Mouse (Mus musculus) hindbrain, embryonic 10.5 days (tissue): Measurements from ENCODE around the gene Col15a1. TPM values are rescaled to one million over a fixed set of nuclear protein-coding genes. Genes with fewer than 3 reads are reported as not detected.

ENCODE experiments used
- DNase-seq: peaks from one replicate; pipeline ENCODE4 v3.0.0-alpha.2; 2017; ENCODE audit warnings: low spot score
- H3K27ac ChIP-seq: fragments of 300-500 bp; sonication (generic); 2 replicates; pipeline ENCODE4 v1.5.1; 2016; ENCODE audit warnings: mild to moderate bottlenecking, moderate library complexity
- H3K27me3 ChIP-seq: fragments of 300-500 bp; sonication (generic); 2 replicates; pipeline ENCODE4 v1.6.1; 2016; ENCODE audit warnings: mild to moderate bottlenecking; ENCODE audit not compliant: poor library complexity, insufficient read depth, severe bottlenecking
- H3K36me3 ChIP-seq: fragments of 300-500 bp; sonication (generic); 2 replicates; pipeline ENCODE4 v1.6.1; 2016; ENCODE audit warnings: mild to moderate bottlenecking, moderate library complexity
- H3K4me1 ChIP-seq: fragments of 300-500 bp; sonication (generic); replicated peaks from 2 replicates; pipeline ENCODE4 v1.6.1; 2016; ENCODE audit warnings: mild to moderate bottlenecking
- H3K4me3 ChIP-seq: fragments of 300-500 bp; sonication (generic); 2 replicates; pipeline ENCODE4 v1.5.1; 2016; ENCODE audit warnings: mild to moderate bottlenecking, moderate library complexity
- H3K9me3 ChIP-seq: fragments of 300-500 bp; sonication (generic); 2 replicates; pipeline ENCODE4 v1.6.1; 2016; ENCODE audit warnings: mild to moderate bottlenecking, moderate library complexity
- WGBS: fragments of 180-500 bp; shearing (Covaris S2); methylation state at CpG from one replicate; pipeline ENCODE4 v1.1.7; 2016; 5-methylcytosine and 5-hydroxymethylcytosine counted together
- polyA plus RNA-seq: library from polyadenylated mRNA; unstranded; fragments of >200 nt; fragmentation: Nextera tagmentation; extraction: Ambion mirVana; gene quantifications from 2 replicates; pipeline ENCODE4 v1.2.1, GENCODE M21; 2016

The Col15a1 gene
- polyA plus RNA-seq, 1 experiment from 2014 or later: 4.7 TPM

DNA sequence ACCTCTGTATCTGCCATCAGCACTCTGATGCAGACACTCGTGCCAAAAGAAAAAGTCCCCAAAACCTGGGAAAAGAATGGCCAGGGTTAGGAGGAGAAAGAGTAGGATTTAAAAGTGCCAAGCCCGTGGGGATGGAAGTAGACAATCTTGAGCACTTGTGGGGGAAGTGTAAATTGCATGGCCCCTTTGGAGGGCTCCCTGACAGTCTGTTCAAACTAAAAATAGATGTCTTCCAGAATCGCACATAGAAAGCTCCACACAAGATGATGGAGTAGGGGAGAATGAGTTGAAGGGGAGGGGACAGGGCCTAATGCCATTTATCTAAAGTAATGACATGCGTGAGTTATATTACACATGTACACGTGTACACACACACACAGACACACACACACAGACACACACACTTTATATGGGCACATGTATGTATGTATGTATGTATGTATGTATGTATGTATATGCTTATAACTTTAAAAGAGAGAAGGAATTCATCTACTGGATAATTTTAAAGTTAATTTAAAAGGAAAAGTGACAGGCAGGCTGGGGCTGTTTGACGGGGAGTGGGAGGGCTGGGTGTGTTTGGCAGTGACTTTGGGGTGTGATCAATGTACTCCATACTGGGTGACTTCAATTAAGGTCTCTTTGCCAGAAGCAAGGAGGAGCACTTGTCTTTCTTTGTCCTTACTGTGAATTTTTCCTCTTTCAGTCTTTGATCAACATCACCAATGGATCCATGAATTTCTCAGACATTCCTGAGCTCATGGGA, 74.1 kb downstream of the Col15a1 start:
- H3K27me3 ChIP-seq: no peaks in the 10 kb centered on the region
- no peak overlapping the region for H3K4me3 ChIP-seq
- DNase-seq: no peak
- 81% methylated on average over 6 of the region's 6 CpGs for WGBS
- peaks cover 20% of the 10 kb centered on the region for H3K4me1 ChIP-seq
- no peak overlapping the region for H3K27ac ChIP-seq
- H3K36me3 ChIP-seq: no peaks in the 10 kb centered on the region
- H3K9me3 ChIP-seq: no peaks in the 10 kb centered on the region

DNA sequence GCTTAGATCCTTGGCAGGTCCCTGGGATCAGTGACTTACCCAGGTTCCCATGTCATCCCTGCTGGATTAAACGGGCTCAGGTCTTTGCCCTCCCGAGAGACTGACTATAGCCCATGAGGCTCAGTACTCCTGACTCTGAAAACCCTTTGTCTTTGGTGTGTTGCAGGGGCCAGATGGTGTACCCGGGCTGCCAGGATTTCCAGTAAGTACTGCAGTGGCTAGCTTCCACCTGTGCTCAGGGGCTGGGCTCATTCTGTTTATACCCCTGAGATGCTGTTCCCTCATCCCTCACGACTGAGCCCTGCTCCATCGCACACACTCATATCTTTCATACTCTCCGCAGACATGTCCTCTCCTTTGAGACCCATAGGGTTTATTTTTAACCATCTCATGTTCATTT, 76.3 kb downstream of the Col15a1 start:
- Histone ChIP-seq H3K4me1 (peaks cover 30% of the 10 kb centered on the region), H3K4me3 (no peak overlapping the region), H3K27me3 (no peaks in the 10 kb centered on the region), H3K36me3 (no peaks in the 10 kb centered on the region), H3K9me3 (no peaks in the 10 kb centered on the region), H3K27ac (no peak overlapping the region)
- WGBS: 80% methylated on average over 6 of the region's 6 CpGs
- no peak for DNase-seq

DNA sequence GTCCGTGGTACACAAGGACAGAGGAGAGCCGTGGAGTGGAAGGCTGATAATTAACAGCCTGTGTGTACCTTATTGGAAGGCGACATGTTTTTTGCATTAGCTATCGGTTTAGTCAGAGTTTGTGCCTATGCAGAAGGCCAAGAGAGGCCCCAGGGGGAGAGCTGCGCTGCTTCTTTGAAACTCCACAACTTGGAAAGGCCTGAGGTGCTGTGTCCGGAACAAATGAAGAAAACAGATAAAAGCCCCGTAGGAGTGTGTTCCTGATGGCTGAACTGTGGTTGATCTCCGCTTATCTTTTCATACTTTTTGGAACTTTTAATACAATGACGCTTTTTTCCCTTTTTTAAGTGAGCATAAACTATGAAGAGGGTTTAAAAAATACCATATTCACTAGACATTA, 76.9 kb downstream of the Col15a1 start:
- no peak for DNase-seq
- peaks cover 28% of the 10 kb centered on the region for H3K4me1 ChIP-seq
- H3K27ac ChIP-seq: no peak overlapping the region
- H3K36me3 ChIP-seq: no peaks in the 10 kb centered on the region
- no peaks in the 10 kb centered on the region for H3K27me3 ChIP-seq
- no peak overlapping the region for H3K4me3 ChIP-seq
- WGBS: 71% methylated on average over 9 of the region's 9 CpGs
- H3K9me3 ChIP-seq: no peaks in the 10 kb centered on the region

DNA sequence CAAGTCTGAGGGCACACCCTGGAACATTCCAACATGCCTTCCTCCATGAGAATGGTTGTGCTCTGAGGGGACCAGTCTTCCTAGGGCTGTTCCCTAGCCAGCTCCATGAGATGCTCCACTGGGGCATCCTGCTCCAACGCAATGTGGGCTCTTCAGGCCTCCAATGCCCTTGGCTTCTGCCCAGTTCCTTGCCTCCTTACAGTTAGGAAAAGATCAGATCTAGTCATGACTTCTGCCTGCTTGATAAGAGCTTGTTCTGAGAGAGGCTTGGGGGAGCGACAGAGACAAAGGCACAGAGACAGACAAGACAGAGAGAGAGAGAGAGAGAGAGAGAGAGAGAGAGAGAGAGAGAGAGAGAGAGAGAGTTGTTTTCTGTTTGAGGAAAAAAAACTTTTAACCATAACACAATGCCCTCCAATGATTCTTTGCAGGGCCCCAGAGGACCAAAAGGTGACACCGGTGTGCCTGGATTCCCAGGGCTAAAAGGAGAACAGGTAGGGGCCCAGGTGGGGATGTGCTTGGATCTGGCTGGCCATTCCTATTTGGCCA, 78.7 kb downstream of the Col15a1 start:
- Histone ChIP-seq H3K36me3 (no peaks in the 10 kb centered on the region), H3K4me3 (no peak overlapping the region), H3K9me3 (no peaks in the 10 kb centered on the region), H3K4me1 (peaks cover 36% of the 10 kb centered on the region), H3K27me3 (no peaks in the 10 kb centered on the region), H3K27ac (no peak overlapping the region)
- no peak for DNase-seq
- 84% methylated on average over 3 of the region's 3 CpGs for WGBS

DNA sequence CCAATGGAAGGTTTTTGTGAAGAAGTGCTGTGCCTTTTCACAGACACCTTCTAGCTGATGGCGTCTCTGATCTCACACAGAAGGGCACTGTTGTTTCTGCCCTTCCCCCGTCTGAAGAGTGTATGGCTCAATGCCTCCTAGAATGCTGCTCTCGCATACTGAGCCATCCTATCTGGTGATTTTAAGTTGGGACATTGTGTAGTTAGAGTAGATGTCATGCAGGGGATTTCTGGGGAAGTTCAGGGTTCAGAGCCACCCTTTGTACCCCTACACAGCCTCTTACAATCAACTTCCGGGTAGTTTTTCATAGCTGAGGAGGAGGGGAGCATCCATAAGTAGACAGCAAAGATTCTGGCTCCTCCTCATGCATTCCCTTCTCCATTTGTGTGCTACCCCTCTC, 79.5 kb downstream of the Col15a1 start:
- no peaks in the 10 kb centered on the region for H3K9me3 ChIP-seq
- peaks cover 43% of the 10 kb centered on the region for H3K4me1 ChIP-seq
- no peaks in the 10 kb centered on the region; the same call in 1 of the 2 replicates for H3K27me3 ChIP-seq
- 63% methylated on average over 4 of the region's 4 CpGs for WGBS
- no peak overlapping the region for H3K27ac ChIP-seq
- no peak for DNase-seq
- H3K4me3 ChIP-seq: no peak overlapping the region
- H3K36me3 ChIP-seq: no peaks in the 10 kb centered on the region

DNA sequence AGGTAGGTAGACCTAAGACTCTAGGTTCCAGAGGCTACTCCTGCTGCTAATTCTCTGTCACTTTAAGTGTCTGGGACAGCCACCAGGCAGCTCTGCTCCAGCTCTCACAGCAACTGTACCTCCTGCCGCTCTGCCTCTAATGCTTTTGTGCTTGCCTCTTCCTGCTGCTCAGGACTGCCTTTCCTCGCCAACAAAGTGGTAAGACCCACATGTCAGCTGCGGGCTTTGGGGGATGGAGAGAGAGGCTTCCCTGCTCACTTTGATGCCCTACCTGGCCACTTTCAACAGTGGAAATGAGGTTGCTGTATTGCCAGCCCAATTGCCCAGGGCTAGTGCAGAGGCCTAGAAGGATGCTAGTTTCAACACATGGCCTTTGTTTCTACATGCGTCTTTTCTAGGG, 80.3 kb downstream of the Col15a1 start:
- Histone ChIP-seq H3K27me3 (no peaks in the 10 kb centered on the region; the same call in 1 of the 2 replicates), H3K4me1 (peaks cover 48% of the 10 kb centered on the region), H3K36me3 (no peaks in the 10 kb centered on the region), H3K27ac (no peak overlapping the region), H3K9me3 (no peaks in the 10 kb centered on the region), H3K4me3 (no peak overlapping the region)
- WGBS: 44% methylated on average over 4 of the region's 4 CpGs
- no peak for DNase-seq

DNA sequence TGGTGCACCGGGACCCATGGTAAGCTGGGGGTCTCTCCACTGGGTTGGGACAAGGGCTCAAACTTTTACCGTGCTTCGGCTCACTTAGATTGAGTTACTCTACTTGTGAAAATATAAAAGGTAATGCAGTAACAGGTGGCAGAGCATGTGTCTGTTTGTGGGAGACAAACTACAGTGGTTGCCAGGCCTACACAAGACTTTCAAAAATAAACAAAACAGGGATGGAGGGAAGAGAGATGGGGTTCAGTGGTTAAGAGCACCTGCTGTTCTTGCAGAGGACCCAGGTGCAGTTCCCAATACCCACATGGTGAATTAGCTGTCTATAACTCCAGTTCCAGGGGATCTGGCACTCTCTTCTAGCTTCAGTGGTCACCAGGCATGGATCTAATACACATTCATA, 81.6 kb downstream of the Col15a1 start:
- Histone ChIP-seq H3K4me3 (no peak overlapping the region), H3K4me1 (peaks cover 44% of the 10 kb centered on the region), H3K9me3 (no peaks in the 10 kb centered on the region), H3K27me3 (no peaks in the 10 kb centered on the region; the same call in 1 of the 2 replicates), H3K36me3 (no peaks in the 10 kb centered on the region), H3K27ac (no peak overlapping the region)
- DNase-seq: no peak
- 93% methylated on average over 3 of the region's 3 CpGs for WGBS

DNA sequence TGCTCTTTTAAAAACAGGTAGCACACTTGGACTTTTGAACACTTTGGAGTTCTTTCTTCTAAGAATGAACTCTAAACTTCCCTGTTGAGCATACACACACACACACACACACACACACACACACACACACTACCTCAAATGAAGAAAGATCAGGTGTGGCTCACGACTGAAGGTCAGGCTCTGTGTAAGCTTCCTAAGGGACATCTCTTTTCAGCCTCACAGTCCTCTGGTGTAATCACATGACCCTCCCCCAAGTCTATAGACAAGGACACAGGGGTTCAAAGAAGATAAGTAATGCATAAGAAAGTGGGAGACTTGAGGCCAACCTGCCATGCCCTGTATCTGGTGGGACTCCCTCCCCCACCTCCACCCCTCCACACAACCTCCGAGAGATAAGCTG, 82.5 kb downstream of the Col15a1 start:
- DNase-seq: no peak
- Histone ChIP-seq H3K4me3 (no peak overlapping the region), H3K4me1 (peaks cover 36% of the 10 kb centered on the region), H3K27ac (no peak overlapping the region), H3K36me3 (no peaks in the 10 kb centered on the region), H3K27me3 (no peaks in the 10 kb centered on the region; the same call in 1 of the 2 replicates), H3K9me3 (no peaks in the 10 kb centered on the region)
- WGBS: 79% methylated on average over 2 of the region's 2 CpGs

DNA sequence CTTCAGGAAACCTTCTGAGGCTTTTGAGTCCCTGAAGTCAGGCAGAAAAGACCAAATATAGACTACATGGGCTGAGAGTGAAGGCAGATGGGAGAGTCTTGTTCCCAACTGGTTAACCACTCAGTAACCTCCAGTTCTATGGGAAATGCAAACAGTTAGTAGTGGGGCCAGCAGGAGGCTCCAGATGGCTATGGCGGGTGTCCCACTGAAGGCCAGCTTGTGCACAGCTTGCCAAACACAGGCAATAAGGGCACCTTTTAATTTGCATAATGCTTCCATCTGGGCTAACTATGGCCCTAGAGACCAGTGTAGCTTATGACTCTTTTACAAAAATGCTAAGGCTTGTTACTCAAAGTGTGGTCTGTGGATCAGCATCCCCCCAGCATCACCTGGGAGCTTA, 83.1 kb downstream of the Col15a1 start:
- Histone ChIP-seq H3K4me1 (peaks cover 34% of the 10 kb centered on the region), H3K27ac (no peak overlapping the region), H3K36me3 (no peaks in the 10 kb centered on the region), H3K9me3 (no peaks in the 10 kb centered on the region), H3K4me3 (no peak overlapping the region), H3K27me3 (no peaks in the 10 kb centered on the region; the same call in 1 of the 2 replicates)
- 68% methylated on average over 1 of the region's 1 CpGs for WGBS
- no peak for DNase-seq

DNA sequence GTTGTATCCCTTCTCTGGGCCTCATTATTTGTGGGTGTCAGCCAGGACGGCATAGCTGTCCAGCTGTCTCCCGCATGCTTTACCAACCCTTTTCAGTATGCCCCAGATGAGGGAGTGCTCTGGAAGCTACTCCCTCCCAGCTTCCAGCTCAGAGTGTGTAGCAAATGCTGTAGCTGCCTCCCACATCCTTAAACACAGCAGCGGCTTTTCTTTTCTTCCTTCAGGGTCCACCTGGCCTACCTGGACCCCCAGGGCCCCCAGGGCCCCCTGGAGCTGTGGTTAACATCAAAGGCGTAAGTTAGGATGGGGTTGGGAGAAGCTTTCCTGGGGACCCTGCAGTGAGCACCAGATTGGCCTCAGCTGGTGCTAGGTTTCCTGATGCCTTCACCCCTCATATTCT, 85.0 kb downstream of the Col15a1 start:
- Histone ChIP-seq H3K4me3 (no peak overlapping the region), H3K4me1 (peaks cover 27% of the 10 kb centered on the region), H3K27me3 (no peaks in the 10 kb centered on the region; the same call in 1 of the 2 replicates), H3K27ac (no peak overlapping the region), H3K9me3 (no peaks in the 10 kb centered on the region), H3K36me3 (no peaks in the 10 kb centered on the region)
- no peak for DNase-seq
- 57% methylated on average over 4 of the region's 4 CpGs for WGBS

DNA sequence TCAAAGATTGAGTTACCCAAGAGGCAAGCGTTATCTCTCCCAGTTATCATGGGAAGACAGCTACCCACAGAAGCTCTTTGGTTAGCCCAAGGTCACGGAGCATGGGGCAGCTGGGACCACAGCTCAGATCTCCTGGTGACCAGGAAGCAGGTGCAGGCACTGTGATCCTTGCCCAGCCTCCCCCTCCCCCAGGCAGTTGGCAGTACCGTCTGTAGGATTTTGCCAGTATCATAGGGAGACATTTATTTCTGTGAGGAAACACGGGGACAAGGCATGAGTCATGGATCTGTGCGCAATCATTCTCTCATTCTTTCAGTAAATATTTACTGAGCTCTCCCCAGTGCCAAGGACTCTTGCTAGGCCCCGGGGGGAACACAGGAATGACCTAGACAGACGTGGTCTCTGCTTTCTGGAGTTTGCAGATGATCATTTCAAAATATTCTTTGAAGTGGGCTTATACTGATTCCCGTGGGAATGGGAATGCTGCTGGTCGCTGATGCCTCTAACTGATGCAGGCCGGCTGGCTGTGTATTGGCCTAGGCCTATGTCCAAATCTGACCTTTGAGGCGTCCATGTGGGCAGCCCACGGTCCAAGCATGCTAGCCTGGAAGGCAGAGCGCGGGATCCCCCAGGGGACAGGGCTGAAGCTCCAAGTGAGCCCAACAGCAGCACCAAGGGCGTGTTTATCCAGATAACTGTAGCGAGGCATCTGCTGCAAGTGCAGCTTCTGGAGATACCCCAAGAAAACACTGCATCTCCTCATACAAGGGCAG, 86.0 kb downstream of the Col15a1 start:
- no peak overlapping the region for H3K27ac ChIP-seq
- 0 out of 2 replicates have a peak, but pooled peaks cover 5% of the 10 kb centered on the region for H3K9me3 ChIP-seq
- no peak overlapping the region for H3K4me3 ChIP-seq
- no peaks in the 10 kb centered on the region for H3K36me3 ChIP-seq
- 80% methylated on average over 16 of the region's 16 CpGs for WGBS
- no peak for DNase-seq
- H3K27me3 ChIP-seq: no peaks in the 10 kb centered on the region; the same call in 1 of the 2 replicates
- peaks cover 21% of the 10 kb centered on the region for H3K4me1 ChIP-seq

DNA sequence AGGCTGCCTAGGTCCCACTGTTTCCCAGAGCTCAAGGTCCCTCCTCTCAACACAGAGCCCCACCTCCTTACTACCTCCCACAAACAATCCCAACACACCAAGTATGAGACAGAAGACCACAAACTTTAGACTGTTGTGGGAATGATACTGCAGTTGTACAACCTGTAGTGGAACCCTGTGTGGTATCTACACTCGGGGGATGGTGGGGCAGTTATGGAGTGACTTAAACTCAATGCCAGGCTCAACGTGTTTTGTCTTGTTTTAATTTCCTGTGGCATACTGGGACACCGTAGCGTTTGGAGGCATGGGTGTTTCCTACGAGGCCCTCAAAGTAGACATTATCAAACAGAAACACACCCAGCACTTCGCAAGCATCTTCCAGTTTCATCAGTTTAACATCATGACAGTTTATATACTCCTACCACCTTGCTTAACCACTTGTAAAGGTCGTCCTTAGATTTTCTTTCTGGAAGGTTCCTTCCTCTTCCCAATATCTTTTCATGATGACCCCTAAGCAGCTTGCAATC, 86.6 kb downstream of the Col15a1 start:
- Histone ChIP-seq H3K4me1 (peaks cover 21% of the 10 kb centered on the region), H3K27me3 (no peaks in the 10 kb centered on the region; the same call in 1 of the 2 replicates), H3K4me3 (no peak overlapping the region), H3K9me3 (peaks cover 10% of the 10 kb centered on the region; the same call in 1 of the 2 replicates), H3K27ac (no peak overlapping the region), H3K36me3 (no peaks in the 10 kb centered on the region)
- 89% methylated on average over 7 of the region's 7 CpGs for WGBS
- DNase-seq: no peak

DNA sequence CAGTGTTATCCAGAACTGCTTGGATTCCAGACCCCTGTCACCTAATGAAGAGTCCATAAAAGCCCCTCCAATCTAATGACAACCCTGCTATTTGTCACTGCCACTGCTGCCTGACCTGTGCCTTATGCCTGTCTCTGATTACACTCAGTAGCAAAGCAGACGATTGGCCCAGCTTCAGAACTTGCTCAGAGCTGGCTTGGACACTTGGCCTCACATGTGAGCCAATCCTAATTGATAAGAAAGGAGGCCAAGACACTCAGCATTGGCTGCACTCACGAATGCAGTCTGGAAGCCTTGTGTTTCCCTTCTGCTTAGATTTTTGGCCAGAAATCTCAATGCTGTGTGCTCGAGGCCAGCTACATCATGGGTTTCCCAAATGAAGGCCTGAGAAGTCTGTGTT, 87.6 kb downstream of the Col15a1 start:
- 70% methylated on average over 3 of the region's 3 CpGs for WGBS
- Histone ChIP-seq H3K36me3 (no peaks in the 10 kb centered on the region), H3K27me3 (no peaks in the 10 kb centered on the region; the same call in 1 of the 2 replicates), H3K9me3 (peaks cover 10% of the 10 kb centered on the region; the same call in 1 of the 2 replicates), H3K4me1 (peaks cover 21% of the 10 kb centered on the region), H3K27ac (no peak overlapping the region), H3K4me3 (no peak overlapping the region)
- no peak for DNase-seq
